Mouse (Mus musculus): ENCODE results near the gene Pbx2. TPM values are rescaled to one million over a fixed set of nuclear protein-coding genes. Genes with fewer than 3 reads are reported as not detected.

Gene Pbx2
- polyA plus RNA-seq, 1 experiment from 2014 or later: 6.9 TPM

DNA sequence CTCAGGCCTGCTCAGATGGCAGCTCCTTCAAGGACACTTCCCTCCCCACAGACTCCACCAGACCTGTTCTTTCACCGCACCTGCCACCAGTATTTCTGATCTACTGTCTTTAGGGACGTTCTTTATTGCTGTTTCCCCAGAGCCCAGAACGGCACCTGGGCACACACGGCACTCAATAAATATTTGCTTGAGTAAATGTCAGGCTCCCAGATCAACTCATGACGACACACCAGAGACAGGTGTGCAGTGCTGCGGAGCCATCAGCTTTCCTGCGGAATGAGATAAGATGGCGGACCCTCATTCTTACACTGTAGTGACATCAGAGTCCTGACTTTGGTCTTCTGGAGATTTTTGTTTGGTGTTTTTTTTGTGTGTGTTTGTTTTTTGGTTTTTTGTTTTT lies 29.9 kb downstream of the Pbx2 start:
- H3K27ac ChIP-seq (ENCODE audit: low read length): peak overlapping the region; percentile 51
- no peak overlapping the region for H3K4me3 ChIP-seq (ENCODE audit: low read length)
- H3K4me1 ChIP-seq (ENCODE audit: control insufficient read depth, insufficient read depth, low read length): peaks cover under 1% of the 10 kb centered on the region; the same call in 1 of the 2 replicates
- no peaks in the 10 kb centered on the region for H3K27me3 ChIP-seq (replicated peaks; ENCODE audit: control insufficient read depth, insufficient read depth, low read length)
- no peaks in the 10 kb centered on the region for H3K9me3 ChIP-seq (ENCODE audit: control insufficient read depth, low read length)
- peaks cover 17% of the 10 kb centered on the region for H3K36me3 ChIP-seq (ENCODE audit: control insufficient read depth, insufficient read depth, low read length)
- H3K4me2 ChIP-seq (ENCODE audit: low read depth, low read length): no peak overlapping the region
- H3K9ac ChIP-seq (ENCODE audit: low read depth, low read length): no peak overlapping the region
- 0 out of 2 replicates have a peak, but pooled peaks have one; percentile 23 for ATAC-seq
- 67% methylated on average over 8 of the region's 8 CpGs for WGBS

DNA sequence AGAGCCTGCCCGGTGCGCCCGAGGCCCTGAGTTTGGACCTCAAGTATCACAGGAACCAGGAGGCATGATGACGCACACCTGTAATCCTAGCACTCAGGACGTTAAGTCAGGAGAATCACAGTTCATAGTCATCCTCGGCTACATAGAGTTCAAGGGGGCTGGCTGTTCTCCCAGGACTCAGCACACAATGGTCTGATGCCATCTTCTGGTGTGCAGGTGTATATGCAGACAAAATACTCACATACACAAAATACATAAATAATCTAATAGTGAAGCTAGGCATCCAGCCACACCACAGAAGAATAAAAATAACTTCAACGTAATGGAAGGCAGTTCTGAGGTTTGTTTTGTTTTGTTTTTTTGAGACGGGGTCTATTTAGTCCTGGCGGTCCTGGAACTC lies 32.1 kb downstream of the Pbx2 start:
- ATAC-seq: no peak
- Histone ChIP-seq H3K9me3 (ENCODE audit: control insufficient read depth, low read length) (no peaks in the 10 kb centered on the region), H3K36me3 (ENCODE audit: control insufficient read depth, insufficient read depth, low read length) (peaks cover 17% of the 10 kb centered on the region), H3K4me2 (ENCODE audit: low read depth, low read length) (no peak overlapping the region), H3K9ac (ENCODE audit: low read depth, low read length) (no peak overlapping the region), H3K27me3 (replicated peaks; ENCODE audit: control insufficient read depth, insufficient read depth, low read length) (no peaks in the 10 kb centered on the region), H3K27ac (ENCODE audit: low read length) (no peak overlapping the region), H3K4me1 (ENCODE audit: control insufficient read depth, insufficient read depth, low read length) (peaks cover 7% of the 10 kb centered on the region), H3K4me3 (ENCODE audit: low read length) (no peak overlapping the region)
- WGBS: 84% methylated on average over 9 of the region's 9 CpGs

DNA sequence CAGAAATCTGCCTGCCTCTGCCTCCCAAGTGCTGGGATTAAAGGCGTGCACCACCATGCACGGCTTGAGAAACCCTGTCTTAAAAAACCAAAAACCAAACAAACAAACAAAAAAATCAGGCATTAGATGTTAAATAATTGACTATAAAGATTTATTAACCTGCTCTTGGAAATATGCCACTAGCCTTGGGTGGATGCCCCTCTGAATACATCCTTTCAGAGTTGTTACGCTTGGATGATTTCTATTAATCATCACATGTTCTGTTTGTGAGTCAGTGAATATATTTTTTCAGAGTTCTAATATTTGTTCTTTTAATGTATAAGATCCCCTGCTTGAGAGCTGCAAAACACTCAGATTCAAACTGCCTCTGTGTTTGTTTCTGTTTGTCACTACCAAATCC lies 33.9 kb downstream of the Pbx2 start:
- H3K4me1 ChIP-seq (ENCODE audit: control insufficient read depth, insufficient read depth, low read length): peaks cover 22% of the 10 kb centered on the region
- ATAC-seq: no peak
- H3K4me2 ChIP-seq (ENCODE audit: low read depth, low read length): no peak overlapping the region
- 97% methylated on average over 3 of the region's 3 CpGs for WGBS
- no peak overlapping the region for H3K9ac ChIP-seq (ENCODE audit: low read depth, low read length)
- peaks cover 13% of the 10 kb centered on the region for H3K36me3 ChIP-seq (ENCODE audit: control insufficient read depth, insufficient read depth, low read length)
- H3K9me3 ChIP-seq (ENCODE audit: control insufficient read depth, low read length): no peaks in the 10 kb centered on the region
- H3K4me3 ChIP-seq (ENCODE audit: low read length): no peak overlapping the region
- no peak overlapping the region for H3K27ac ChIP-seq (ENCODE audit: low read length)
- peaks cover under 1% of the 10 kb centered on the region for H3K27me3 ChIP-seq (replicated peaks; ENCODE audit: control insufficient read depth, insufficient read depth, low read length)

DNA sequence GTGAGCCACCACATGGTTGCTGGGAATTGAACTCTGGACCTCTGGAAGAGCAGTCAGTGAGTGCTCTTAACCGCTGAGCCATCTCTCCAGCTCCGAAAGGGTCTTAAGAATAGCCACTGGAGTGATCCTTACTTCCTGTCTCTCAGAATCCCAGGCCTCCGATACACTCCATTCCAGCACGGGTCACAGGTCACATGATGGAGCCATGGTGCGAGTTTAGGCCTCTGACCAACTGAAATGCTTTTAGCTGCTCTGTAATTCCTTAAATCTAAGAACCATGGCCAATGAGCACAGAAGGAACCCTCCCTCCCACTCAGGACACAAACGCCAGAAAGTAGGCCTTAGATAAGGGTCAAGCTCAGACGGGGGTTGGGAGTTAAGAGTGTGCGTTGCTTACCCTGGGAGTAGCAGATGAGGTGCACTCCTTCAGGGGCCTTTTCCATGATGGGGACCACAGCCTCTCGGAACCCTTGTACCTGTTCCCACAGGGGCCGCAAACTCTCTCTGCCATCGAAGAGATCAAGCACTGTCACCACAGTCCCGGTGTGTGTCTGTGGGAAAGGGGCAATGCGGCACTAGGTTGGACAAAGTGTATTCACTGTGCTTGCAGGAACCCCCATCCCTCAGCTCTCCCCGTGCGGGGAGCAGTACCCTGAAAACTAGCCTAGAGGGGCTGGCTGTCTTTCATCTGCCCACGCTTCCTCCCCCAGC lies 35.2 kb downstream of the Pbx2 start:
- Histone ChIP-seq H3K4me3 (ENCODE audit: low read length) (peak overlapping the region; percentile 78), H3K9ac (ENCODE audit: low read depth, low read length) (peak overlapping the region; percentile 75), H3K4me1 (ENCODE audit: control insufficient read depth, insufficient read depth, low read length) (peaks cover 30% of the 10 kb centered on the region), H3K36me3 (ENCODE audit: control insufficient read depth, insufficient read depth, low read length) (peaks cover 13% of the 10 kb centered on the region; the same call in 1 of the 2 replicates), H3K27me3 (replicated peaks; ENCODE audit: control insufficient read depth, insufficient read depth, low read length) (peaks cover 13% of the 10 kb centered on the region), H3K27ac (ENCODE audit: low read length) (peak overlapping the region; percentile 97), H3K4me2 (ENCODE audit: low read depth, low read length) (peak overlapping the region; percentile 74), H3K9me3 (ENCODE audit: control insufficient read depth, low read length) (no peaks in the 10 kb centered on the region)
- ATAC-seq: no peak
- WGBS: 50% methylated on average over 16 of the region's 16 CpGs

DNA sequence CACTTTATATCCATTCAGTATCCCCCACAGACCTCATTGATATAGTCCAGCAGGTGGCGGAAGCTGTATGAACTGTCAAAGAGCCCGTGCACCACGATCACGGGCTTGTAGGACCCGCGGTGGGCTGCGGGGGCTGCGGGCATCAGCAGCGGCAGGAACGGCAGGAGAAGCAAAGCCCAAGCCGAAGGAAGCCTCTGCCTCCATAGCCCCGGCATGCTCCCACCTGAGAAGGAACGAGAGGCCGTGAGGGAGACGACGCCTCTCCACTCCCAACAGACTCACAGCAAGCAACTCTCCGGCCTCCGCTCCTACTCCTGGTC lies 35.7 kb downstream of the Pbx2 start:
- Histone ChIP-seq H3K9ac (ENCODE audit: low read depth, low read length) (peak overlapping the region; percentile 75), H3K27ac (ENCODE audit: low read length) (peak overlapping the region; percentile 97), H3K36me3 (ENCODE audit: control insufficient read depth, insufficient read depth, low read length) (peaks cover 13% of the 10 kb centered on the region; the same call in 1 of the 2 replicates), H3K9me3 (ENCODE audit: control insufficient read depth, low read length) (no peaks in the 10 kb centered on the region), H3K4me1 (ENCODE audit: control insufficient read depth, insufficient read depth, low read length) (peaks cover 33% of the 10 kb centered on the region), H3K4me3 (ENCODE audit: low read length) (peak overlapping the region; percentile 78), H3K4me2 (ENCODE audit: low read depth, low read length) (peak overlapping the region; percentile 74), H3K27me3 (replicated peaks; ENCODE audit: control insufficient read depth, insufficient read depth, low read length) (peaks cover 17% of the 10 kb centered on the region)
- 1% methylated on average over 18 of the region's 18 CpGs for WGBS
- peak; percentile 24 for ATAC-seq

DNA sequence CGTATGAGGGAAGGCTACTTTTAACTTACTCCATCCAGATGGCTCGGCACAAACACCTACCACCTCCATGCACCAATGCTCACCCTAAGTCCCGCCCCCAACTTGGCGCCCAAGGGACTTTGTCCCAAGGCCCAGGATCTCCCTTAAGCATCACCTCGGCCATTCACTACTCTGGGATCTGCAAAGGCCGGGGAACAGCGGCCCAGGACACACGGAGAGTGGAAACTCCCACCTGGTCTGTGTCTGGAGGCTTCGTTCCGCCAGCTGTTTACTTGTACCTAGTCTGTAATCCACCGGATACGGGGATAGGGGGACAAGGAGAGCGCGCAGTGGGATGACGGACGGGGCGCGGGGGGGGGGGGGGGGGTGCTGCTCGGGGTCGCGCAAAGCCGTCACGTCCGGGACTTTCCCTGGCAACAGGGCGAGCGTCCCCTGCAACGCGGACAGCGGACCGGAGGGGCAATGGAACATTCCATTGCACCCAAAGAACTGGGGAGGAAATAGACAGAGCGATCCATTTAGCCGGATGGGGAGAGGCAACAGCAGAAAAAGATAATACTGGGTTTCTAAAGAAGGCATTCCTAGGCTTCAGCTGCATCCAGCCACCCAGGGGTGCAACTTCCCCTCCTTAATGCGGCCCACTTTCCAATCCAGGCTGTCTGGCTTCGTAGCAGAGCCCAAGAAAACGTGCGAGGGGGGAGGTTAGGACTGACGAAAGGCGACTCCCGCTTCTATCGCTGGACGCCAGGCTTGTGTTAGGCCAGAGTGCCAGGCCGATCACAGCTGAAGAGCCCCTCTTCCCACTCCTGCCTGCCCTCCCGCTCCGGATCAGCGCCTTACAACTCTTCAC lies 36.3 kb downstream of the Pbx2 start:
- Histone ChIP-seq H3K36me3 (ENCODE audit: control insufficient read depth, insufficient read depth, low read length) (peaks cover 13% of the 10 kb centered on the region; the same call in 1 of the 2 replicates), H3K9me3 (ENCODE audit: control insufficient read depth, low read length) (no peaks in the 10 kb centered on the region), H3K4me1 (ENCODE audit: control insufficient read depth, insufficient read depth, low read length) (peaks cover 35% of the 10 kb centered on the region), H3K4me2 (ENCODE audit: low read depth, low read length) (peak overlapping the region; percentile 74), H3K27me3 (replicated peaks; ENCODE audit: control insufficient read depth, insufficient read depth, low read length) (peaks cover 18% of the 10 kb centered on the region), H3K27ac (ENCODE audit: low read length) (peak overlapping the region; percentile 97), H3K4me3 (ENCODE audit: low read length) (peak overlapping the region; percentile 78), H3K9ac (ENCODE audit: low read depth, low read length) (peak overlapping the region; percentile 75)
- peak; percentile 80 for ATAC-seq
- WGBS: 0% methylated on average over 36 of the region's 45 CpGs

DNA sequence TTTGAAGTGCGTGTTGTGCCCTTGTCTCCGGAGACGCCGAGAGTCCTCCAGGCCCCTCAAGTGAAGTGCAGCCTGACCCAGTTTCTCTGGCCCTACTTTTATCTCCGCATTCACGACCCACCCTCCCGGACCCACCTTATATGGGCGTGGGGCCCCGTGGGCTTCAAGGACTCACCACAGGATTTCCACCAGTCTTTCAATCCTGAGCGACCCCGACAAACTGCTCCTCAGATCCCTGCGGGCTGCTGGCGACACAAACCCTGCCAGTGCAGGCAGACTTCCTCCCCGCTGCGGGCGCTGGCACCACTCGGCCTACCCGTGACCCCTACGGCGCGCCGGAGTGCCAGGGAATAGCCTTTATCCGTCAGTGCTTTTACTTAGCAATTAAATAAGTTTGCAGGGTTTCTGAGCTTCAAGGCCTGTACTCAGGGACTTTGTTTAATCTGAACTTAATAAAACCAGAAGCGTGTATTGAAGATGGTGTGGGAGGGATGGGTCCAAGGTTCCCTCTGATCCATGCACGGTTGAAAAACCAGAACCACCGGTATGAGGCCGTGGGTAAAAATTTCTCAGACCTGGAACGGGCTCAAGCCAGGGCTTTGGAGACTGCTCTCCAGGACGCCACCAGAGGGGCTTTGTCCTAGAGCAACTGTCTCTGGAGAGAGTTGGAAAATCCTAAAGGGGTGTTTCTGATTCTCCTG lies 37.0 kb downstream of the Pbx2 start, which contains the start of gene Ppt2:
TSS of gene Ppt2 (minus strand) at position 568 of the 701 bp plus-strand sequence.
- ATAC-seq: peak; percentile 47
- WGBS: 2% methylated on average over 29 of the region's 29 CpGs

DNA sequence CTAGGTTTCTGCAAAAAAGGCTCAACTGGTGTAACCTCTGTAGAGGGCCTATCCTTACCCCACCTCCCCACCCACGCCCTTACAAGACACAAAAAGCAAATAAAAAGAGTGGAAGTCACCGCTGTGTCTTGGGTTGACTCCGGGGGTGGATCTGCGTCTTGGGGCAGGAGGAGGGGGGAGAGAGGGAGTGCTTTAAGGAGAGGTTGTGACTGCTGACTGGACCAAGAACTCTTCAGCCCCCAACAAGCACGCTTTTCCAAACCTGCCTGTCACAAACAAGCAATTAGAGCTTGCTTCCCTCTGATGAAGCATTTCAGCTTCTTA lies 37.5 kb downstream of the Pbx2 start:
- Histone ChIP-seq H3K4me2 (ENCODE audit: low read depth, low read length) (peak overlapping the region; percentile 74), H3K4me1 (ENCODE audit: control insufficient read depth, insufficient read depth, low read length) (peaks cover 35% of the 10 kb centered on the region), H3K36me3 (ENCODE audit: control insufficient read depth, insufficient read depth, low read length) (0 out of 2 replicates have a peak, but pooled peaks cover 4% of the 10 kb centered on the region), H3K9me3 (ENCODE audit: control insufficient read depth, low read length) (no peaks in the 10 kb centered on the region), H3K4me3 (ENCODE audit: low read length) (peak overlapping the region; percentile 78), H3K9ac (ENCODE audit: low read depth, low read length) (peak overlapping the region; percentile 75), H3K27ac (ENCODE audit: low read length) (peak overlapping the region; percentile 97), H3K27me3 (replicated peaks; ENCODE audit: control insufficient read depth, insufficient read depth, low read length) (peaks cover 18% of the 10 kb centered on the region)
- no peak for ATAC-seq
- 18% methylated on average over 5 of the region's 5 CpGs for WGBS

More for the DNA sequence above, 37.0 kb downstream of the Pbx2 start, which contains the start of gene Ppt2:
- Histone ChIP-seq H3K27ac (ENCODE audit: low read length) (peak within 1 kb of the TSS; percentile 97), H3K36me3 (ENCODE audit: control insufficient read depth, insufficient read depth, low read length) (peaks cover 5% of the 10 kb centered on the region; the same call in 1 of the 2 replicates), H3K27me3 (replicated peaks; ENCODE audit: control insufficient read depth, insufficient read depth, low read length) (peaks cover 18% of the 10 kb centered on the region), H3K4me1 (ENCODE audit: control insufficient read depth, insufficient read depth, low read length) (peaks cover 35% of the 10 kb centered on the region), H3K9ac (ENCODE audit: low read depth, low read length) (peak within 1 kb of the TSS; percentile 75), H3K4me3 (ENCODE audit: low read length) (peak within 1 kb of the TSS; percentile 78), H3K9me3 (ENCODE audit: control insufficient read depth, low read length) (no peaks in the 10 kb centered on the region), H3K4me2 (ENCODE audit: low read depth, low read length) (peak within 1 kb of the TSS; percentile 74)

DNA sequence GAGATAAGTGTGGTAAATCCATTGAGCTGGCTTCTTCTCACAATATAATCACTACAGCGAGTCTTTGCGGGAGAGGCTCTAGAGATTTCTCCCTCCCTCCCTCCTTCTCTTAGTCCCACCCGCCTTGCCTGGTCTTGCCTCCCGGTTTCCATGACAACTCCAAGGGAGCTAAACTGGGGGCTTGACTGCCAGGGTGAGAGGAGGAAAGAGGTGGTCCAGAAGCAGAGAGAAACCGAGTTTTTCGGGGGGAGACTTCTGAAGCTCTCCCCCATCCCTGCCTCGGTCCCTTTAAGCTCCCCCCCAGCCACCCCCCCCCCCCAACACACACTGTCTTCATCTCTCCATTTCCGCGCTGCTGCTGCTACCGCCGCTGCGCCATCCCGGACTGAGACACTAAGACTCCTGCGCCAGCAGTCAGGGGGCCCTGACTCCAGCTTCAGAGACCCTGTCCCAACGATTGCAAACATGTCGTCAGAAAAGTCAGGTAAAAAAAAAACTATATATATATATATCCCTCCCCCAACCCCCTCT lies 38.2 kb downstream of the Pbx2 start, which contains the start of gene Prrt1:
TSS of gene Prrt1 (plus strand) at position 313 of the 531 bp plus-strand sequence.
- Histone ChIP-seq H3K36me3 (ENCODE audit: control insufficient read depth, insufficient read depth, low read length) (0 out of 2 replicates have a peak, but pooled peaks cover 4% of the 10 kb centered on the region), H3K9ac (ENCODE audit: low read depth, low read length) (peak within 1 kb of the TSS; percentile 75), H3K4me1 (ENCODE audit: control insufficient read depth, insufficient read depth, low read length) (peaks cover 35% of the 10 kb centered on the region), H3K4me3 (ENCODE audit: low read length) (peak within 1 kb of the TSS; percentile 78), H3K27me3 (replicated peaks; ENCODE audit: control insufficient read depth, insufficient read depth, low read length) (peaks cover 18% of the 10 kb centered on the region), H3K4me2 (ENCODE audit: low read depth, low read length) (peak within 1 kb of the TSS; percentile 74), H3K9me3 (ENCODE audit: control insufficient read depth, low read length) (no peaks in the 10 kb centered on the region), H3K27ac (ENCODE audit: low read length) (peak within 1 kb of the TSS; percentile 97)
- ATAC-seq: no peak
- WGBS: 7% methylated on average over 16 of the region's 16 CpGs

Measured in intestine, embryonic 16.5 days (tissue).